Mouse (Mus musculus) heart, embryonic 15.5 days (tissue): ENCODE measurements around the gene Sel1l2. TPM values are rescaled to one million over a fixed set of nuclear protein-coding genes. Genes with fewer than 3 reads are reported as not detected.
A peak's percentile ranks its signal among the peaks of the same experiment; 100 is the strongest.

Source experiments
- ATAC-seq: fragments of 200-750 bp; cut with Nextera tagmentation; replicated peaks from 2 replicates; pipeline ENCODE4 v1.8.0; 2017; ENCODE audit warnings: low read depth, moderate TSS enrichment; ENCODE audit not compliant: insufficient number of reproducible peaks, insufficient read depth, low FRiP score
- H3K27ac ChIP-seq: fragments of 300-500 bp; sonication (generic); 2 replicates; pipeline ENCODE4 v1.5.1; 2015; ENCODE audit warnings: mild to moderate bottlenecking, inconsistent platforms
- H3K27me3 ChIP-seq: fragments of 300-500 bp; sonication (generic); 2 replicates; pipeline ENCODE4 v1.6.1; 2015; ENCODE audit warnings: inconsistent platforms
- H3K36me3 ChIP-seq: fragments of 300-500 bp; sonication (generic); 2 replicates; pipeline ENCODE4 v1.6.1; 2015; ENCODE audit warnings: mild to moderate bottlenecking, inconsistent platforms
- H3K4me1 ChIP-seq: fragments of 300-500 bp; sonication (generic); replicated peaks from 2 replicates; pipeline ENCODE4 v1.6.1; 2015; ENCODE audit warnings: inconsistent platforms
- H3K4me2 ChIP-seq: fragments of 300-500 bp; sonication (generic); 2 replicates; pipeline ENCODE4 v1.6.1; 2015; ENCODE audit warnings: inconsistent platforms, mild to moderate bottlenecking, moderate library complexity
- H3K4me3 ChIP-seq: fragments of 300-500 bp; sonication (generic); 2 replicates; pipeline ENCODE4 v1.5.1; 2015; ENCODE audit warnings: mild to moderate bottlenecking, inconsistent platforms
- H3K9ac ChIP-seq: fragments of 300-500 bp; sonication (generic); 2 replicates; pipeline ENCODE4 v1.6.1; 2015; ENCODE audit warnings: mild to moderate bottlenecking, inconsistent platforms
- H3K9me3 ChIP-seq: fragments of 300-500 bp; sonication (generic); replicated peaks from 2 replicates; pipeline ENCODE4 v1.6.1; 2016; ENCODE audit warnings: inconsistent platforms
- WGBS: fragments of 180-500 bp; shearing (Covaris S2); methylation state at CpG from one replicate; pipeline ENCODE4 v1.1.7; 2015; ENCODE audit warnings: mixed read lengths; 5-methylcytosine and 5-hydroxymethylcytosine counted together
- polyA plus RNA-seq: library from polyadenylated mRNA; unstranded; fragments of >200 nt; fragmentation: Nextera tagmentation; extraction: Ambion mirVana; gene quantifications from 2 replicates; pipeline ENCODE4 v1.2.1, GENCODE M21; 2015

The Sel1l2 gene
- polyA plus RNA-seq, 1 experiment from 2014 or later, result not detected

DNA sequence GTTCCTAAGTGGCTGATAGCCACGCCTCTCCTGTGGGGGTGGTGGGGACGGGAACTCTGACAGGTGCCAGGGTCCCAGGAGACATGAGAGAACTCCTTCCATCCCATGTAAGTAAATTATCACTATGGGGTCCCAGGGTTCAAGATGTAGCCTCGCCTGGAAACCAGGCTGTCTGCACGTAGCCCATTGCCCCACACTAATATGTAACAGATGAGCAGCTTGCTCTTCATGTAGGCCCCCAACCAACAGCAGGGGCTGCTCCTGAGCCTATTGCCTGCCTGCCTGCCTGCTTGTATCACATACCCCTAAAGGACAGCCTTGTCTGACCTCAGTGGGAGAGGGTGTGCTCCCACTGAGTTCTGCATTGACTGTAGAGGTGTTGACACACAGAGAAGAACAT is 92.4 kb downstream of the Sel1l2 start:
- no peaks in the 10 kb centered on the region for H3K36me3 ChIP-seq
- no peak overlapping the region for H3K9ac ChIP-seq
- H3K4me2 ChIP-seq, result no peak overlapping the region
- no peak for ATAC-seq
- H3K9me3 ChIP-seq, result no peaks in the 10 kb centered on the region
- no peak overlapping the region for H3K27ac ChIP-seq
- H3K4me1 ChIP-seq, result no peaks in the 10 kb centered on the region
- H3K27me3 ChIP-seq, result no peaks in the 10 kb centered on the region
- no peak overlapping the region for H3K4me3 ChIP-seq
- WGBS, result 36% methylated on average over 4 of the region's 4 CpGs

DNA sequence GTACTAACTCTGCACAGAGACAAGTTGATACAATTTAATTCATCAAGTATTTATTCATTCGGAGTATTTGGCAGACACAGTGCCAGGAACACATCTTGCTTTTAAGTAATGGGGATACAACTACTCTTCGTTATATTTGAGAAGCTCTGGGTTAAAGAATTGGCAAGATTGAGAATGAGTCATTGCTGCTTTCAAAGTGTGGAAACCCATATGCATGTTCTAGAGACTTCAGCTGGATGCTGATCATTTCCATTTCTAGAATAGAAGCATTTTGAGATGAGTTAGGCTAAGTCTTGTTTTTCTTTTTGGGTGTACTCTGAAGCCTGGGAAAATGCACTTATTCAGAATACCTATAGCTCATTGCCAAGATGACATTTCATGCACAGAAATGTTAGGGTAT is 95.7 kb downstream of the Sel1l2 start:
- Histone ChIP-seq H3K27me3 (no peaks in the 10 kb centered on the region), H3K9me3 (no peaks in the 10 kb centered on the region), H3K9ac (no peak overlapping the region), H3K36me3 (no peaks in the 10 kb centered on the region), H3K4me2 (no peak overlapping the region), H3K27ac (no peak overlapping the region), H3K4me1 (no peaks in the 10 kb centered on the region), H3K4me3 (no peak overlapping the region)
- 79% methylated on average over 2 of the region's 2 CpGs for WGBS
- no peak for ATAC-seq

DNA sequence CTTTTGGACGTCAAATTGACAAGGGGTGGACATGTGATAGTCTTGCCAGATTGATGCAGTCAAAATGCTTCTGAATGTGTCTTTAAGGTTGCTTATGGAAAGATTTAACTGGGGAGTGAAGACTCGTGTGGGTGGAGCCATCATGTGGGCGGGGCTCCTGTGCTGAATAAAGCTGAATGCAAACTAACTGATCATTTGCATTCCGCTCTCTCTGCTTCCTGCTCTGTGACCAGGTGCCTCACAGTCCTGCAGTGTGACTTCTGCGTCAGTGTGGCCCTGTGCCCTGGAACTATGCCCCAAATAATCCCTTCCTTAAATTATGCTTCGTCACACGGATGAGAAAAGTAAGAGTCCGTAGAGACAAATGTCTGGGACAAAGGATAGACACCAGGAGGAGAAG is 108.7 kb downstream of the Sel1l2 start:
- Histone ChIP-seq H3K9me3 (no peaks in the 10 kb centered on the region), H3K27ac (no peak overlapping the region), H3K9ac (no peak overlapping the region), H3K27me3 (no peaks in the 10 kb centered on the region), H3K4me3 (no peak overlapping the region), H3K4me2 (no peak overlapping the region), H3K4me1 (no peaks in the 10 kb centered on the region), H3K36me3 (no peaks in the 10 kb centered on the region)
- ATAC-seq, result no peak
- WGBS, result 61% methylated on average over 8 of the region's 8 CpGs

DNA sequence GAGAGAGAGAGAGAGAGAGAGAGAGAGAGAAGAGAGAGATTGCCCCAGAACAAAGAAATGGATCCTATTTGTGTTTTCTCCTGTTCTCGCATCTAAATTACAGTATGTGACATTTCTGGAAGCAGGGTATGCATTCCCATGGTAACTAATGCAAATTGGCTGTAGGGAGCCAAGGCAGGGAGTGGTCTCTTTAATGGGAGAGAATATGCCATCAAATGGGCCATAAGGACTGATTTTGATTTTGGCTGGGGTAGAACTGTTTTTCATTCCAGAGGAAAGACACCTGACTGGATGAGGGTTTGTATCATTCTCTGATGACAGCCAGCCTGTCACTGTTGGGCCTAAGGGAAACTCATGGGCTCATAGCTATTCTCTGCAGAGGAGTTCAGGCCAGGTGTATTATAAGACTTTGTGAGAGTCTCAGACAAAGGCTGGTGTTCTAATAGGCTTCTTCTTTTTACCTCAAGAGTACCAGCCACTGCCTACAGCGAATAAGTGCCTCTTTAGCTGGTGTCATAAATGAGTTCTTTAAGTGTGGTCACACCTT is 133.8 kb downstream of the Sel1l2 start:
- H3K9ac ChIP-seq, result no peak overlapping the region
- no peak for ATAC-seq
- 83% methylated on average over 2 of the region's 2 CpGs for WGBS
- no peaks in the 10 kb centered on the region for H3K4me1 ChIP-seq
- H3K4me3 ChIP-seq, result no peak overlapping the region
- H3K27me3 ChIP-seq, result no peaks in the 10 kb centered on the region
- H3K27ac ChIP-seq, result no peak overlapping the region
- no peaks in the 10 kb centered on the region for H3K36me3 ChIP-seq
- no peak overlapping the region for H3K4me2 ChIP-seq
- H3K9me3 ChIP-seq, result no peaks in the 10 kb centered on the region

DNA sequence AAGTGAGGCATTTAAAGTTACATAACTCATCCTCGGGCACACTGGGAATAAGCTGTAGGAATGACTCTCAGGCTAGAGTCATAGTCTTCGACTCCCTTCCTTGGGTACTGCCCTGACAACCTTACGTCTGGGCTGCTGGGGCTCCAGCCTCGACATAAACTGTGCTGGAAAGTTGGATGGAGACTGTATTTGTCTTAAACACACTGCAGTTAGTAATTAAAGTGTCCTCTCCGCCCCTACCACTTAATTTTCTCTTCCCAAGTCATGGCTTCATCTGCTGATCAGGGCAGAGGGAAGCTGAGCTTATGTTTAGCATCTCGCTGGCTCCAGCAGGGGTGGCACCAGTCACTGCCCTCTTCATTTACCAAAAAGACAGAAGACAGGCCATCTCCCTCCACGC is 135.2 kb downstream of the Sel1l2 start:
- Histone ChIP-seq H3K4me1 (no peaks in the 10 kb centered on the region), H3K9ac (no peak overlapping the region), H3K9me3 (no peaks in the 10 kb centered on the region), H3K27ac (no peak overlapping the region), H3K27me3 (no peaks in the 10 kb centered on the region), H3K4me3 (no peak overlapping the region), H3K36me3 (no peaks in the 10 kb centered on the region), H3K4me2 (no peak overlapping the region)
- no peak for ATAC-seq
- 75% methylated on average over 7 of the region's 7 CpGs for WGBS

DNA sequence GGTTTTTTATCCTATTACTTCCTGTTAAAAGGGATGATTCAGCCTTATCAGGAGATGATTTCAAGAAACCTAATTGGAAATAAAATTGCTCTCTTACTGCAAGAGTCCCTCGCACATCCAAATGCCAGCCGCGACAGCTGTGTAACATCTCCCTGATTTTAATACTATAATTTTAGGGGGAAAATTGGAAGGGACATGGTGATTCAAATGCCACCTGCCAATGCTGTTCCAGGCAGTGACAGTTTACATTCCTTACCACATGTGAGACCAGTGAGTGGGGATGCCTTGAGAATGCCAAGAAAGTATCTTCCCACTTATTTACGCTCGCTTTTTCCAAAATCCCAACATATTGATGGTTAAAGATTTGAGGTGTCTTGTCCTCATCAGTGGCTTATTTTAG is 146.4 kb downstream of the Sel1l2 start:
- Histone ChIP-seq H3K27ac (no peak overlapping the region), H3K4me2 (no peak overlapping the region), H3K27me3 (no peaks in the 10 kb centered on the region), H3K9me3 (no peaks in the 10 kb centered on the region), H3K9ac (no peak overlapping the region), H3K4me3 (no peak overlapping the region), H3K36me3 (no peaks in the 10 kb centered on the region), H3K4me1 (no peaks in the 10 kb centered on the region)
- ATAC-seq, result no peak
- WGBS, result 91% methylated on average over 5 of the region's 5 CpGs

DNA sequence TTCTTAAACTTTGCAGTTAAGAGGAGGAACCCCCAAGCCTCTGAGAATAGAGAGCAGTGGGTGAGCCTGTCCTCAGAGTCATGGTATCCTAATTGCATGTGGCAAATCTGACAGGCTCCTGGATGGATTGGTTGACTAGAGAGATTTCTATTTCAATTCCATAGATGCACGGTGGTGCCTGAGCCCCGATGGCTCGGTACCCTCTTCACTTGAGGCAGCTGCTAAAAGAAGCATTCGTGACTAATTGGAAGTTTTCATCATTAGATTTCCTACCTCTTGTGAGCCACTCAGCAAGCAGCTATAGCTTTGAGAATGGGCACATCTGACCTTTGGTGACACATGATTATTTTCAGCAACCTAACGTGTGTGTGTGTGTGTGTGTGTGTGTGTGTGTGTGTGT is 147.1 kb downstream of the Sel1l2 start:
- Histone ChIP-seq H3K36me3 (no peaks in the 10 kb centered on the region), H3K4me1 (no peaks in the 10 kb centered on the region), H3K4me3 (no peak overlapping the region), H3K9me3 (no peaks in the 10 kb centered on the region), H3K27ac (no peak overlapping the region), H3K27me3 (no peaks in the 10 kb centered on the region), H3K4me2 (no peak overlapping the region), H3K9ac (no peak overlapping the region)
- no peak for ATAC-seq
- 73% methylated on average over 5 of the region's 5 CpGs for WGBS

DNA sequence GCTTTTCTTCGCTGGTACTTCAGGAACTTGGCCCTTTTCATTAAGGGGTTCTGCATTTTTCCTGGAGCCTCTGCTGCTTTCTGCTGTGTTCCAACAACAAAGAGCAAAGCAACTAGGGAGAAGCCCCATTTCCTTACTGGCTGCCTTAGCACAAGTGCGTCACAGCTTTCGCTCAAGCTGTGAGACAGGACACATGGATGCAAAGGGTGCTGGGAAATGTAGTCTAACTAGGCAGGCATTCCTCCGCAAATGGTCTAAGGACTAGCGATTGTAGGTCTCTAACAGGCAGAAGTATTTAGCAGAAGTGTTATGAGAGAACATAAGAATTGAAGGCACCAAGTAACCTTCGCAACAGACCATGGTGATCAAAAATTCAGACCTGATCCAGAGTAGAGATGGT is 152.3 kb downstream of the Sel1l2 start:
- ATAC-seq, result no peak
- no peak overlapping the region for H3K27ac ChIP-seq
- no peaks in the 10 kb centered on the region for H3K27me3 ChIP-seq
- WGBS, result 44% methylated on average over 6 of the region's 6 CpGs
- no peak overlapping the region for H3K9ac ChIP-seq
- H3K4me3 ChIP-seq, result no peak overlapping the region
- H3K4me2 ChIP-seq, result 0 out of 2 replicates have a peak overlapping the region, but pooled peaks have one; percentile 5
- H3K9me3 ChIP-seq, result no peaks in the 10 kb centered on the region
- H3K36me3 ChIP-seq, result no peaks in the 10 kb centered on the region
- no peaks in the 10 kb centered on the region for H3K4me1 ChIP-seq

DNA sequence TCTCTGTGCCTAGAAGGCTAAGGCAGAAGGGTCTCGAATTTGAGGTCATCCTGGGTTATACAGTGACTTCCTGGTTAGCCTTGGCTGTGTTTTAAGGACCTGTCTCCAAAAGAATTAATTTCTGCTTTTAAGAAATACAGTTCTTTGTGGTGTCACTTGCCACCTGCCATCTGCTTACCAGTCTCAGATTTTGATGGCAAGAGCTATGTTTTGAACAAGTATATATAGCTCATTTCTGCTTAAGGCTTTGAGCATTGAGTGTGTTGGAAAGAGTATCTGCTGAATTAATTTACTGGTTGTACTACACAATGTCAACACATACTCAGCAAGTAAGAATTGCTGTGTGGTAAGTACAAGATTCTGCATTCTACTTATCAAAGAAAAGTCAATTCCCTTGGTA is 159.2 kb downstream of the Sel1l2 start:
- Histone ChIP-seq H3K27ac (no peak overlapping the region), H3K4me3 (no peak overlapping the region), H3K36me3 (no peaks in the 10 kb centered on the region), H3K9ac (no peak overlapping the region), H3K9me3 (no peaks in the 10 kb centered on the region), H3K4me1 (no peaks in the 10 kb centered on the region), H3K4me2 (no peak overlapping the region), H3K27me3 (no peaks in the 10 kb centered on the region)
- 57% methylated on average over 1 of the region's 1 CpGs for WGBS
- ATAC-seq, result no peak

DNA sequence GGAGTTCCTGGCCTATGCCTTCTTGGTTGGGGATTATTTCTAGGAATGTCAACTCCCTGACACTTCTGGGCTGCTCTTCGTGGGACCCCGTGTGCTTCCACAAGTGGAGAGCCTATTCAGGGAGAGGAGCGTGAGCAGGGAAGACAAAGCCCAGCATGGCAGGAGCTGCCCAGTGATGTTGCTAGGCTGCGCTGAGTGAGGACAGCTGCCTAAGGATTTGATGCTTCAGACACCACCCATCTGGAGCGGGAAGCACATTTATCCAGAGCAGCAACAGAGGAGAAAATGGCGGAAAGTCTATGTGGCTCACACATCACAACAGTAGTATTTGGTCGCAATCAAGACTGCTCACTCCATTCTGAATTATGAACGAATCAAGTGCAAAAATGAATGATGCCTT is 169.2 kb downstream of the Sel1l2 start:
- Histone ChIP-seq H3K27ac (no peak overlapping the region), H3K9me3 (no peaks in the 10 kb centered on the region), H3K36me3 (no peaks in the 10 kb centered on the region), H3K9ac (no peak overlapping the region), H3K4me3 (no peak overlapping the region), H3K4me2 (no peak overlapping the region), H3K4me1 (no peaks in the 10 kb centered on the region), H3K27me3 (no peaks in the 10 kb centered on the region)
- ATAC-seq, result no peak
- WGBS, result 57% methylated on average over 8 of the region's 8 CpGs

DNA sequence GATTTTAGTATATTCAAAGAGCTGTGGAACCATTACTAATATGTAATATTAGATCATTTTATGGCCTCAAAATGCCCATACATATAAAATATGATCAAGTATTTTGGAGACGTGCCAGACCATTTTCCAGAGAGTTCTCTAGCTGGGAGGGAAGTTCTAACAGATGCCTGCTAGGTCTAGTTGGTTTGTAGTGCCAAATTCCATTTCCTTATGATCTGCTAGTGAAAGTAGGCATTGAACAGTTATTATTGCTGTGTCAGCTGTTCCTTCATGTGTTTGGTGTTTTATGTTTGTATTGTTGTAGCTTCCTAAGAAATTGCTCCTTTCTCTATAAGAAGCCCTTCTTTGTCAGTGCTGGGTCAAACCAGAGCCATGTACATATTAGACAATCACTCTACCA is 173.5 kb downstream of the Sel1l2 start:
- WGBS, result 57% methylated on average over 1 of the region's 1 CpGs
- H3K27ac ChIP-seq, result no peak overlapping the region
- H3K27me3 ChIP-seq, result no peaks in the 10 kb centered on the region
- H3K4me2 ChIP-seq, result no peak overlapping the region
- no peaks in the 10 kb centered on the region for H3K9me3 ChIP-seq
- no peak overlapping the region for H3K9ac ChIP-seq
- no peak for ATAC-seq
- H3K36me3 ChIP-seq, result no peaks in the 10 kb centered on the region
- H3K4me1 ChIP-seq, result no peaks in the 10 kb centered on the region
- H3K4me3 ChIP-seq, result no peak overlapping the region

DNA sequence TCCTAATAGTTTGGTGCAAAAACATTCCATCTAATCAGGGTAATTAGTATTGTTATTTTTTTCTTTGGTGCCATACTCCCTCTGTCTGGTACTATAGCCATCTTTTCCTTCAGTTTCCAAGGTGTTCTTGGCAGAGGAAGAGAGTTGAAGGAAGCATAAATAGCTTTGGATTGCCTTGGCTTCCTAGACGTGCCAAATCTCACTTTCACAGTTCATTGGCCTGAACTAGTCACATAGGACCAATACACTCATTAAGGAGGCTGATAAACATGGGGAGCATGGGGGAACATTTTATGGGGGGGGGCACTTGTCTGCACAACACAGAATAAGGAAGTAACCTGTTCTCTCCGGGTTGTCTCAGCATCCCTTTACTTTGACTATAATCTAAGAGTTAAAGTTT is 174.1 kb downstream of the Sel1l2 start:
- H3K9me3 ChIP-seq, result no peaks in the 10 kb centered on the region
- H3K27me3 ChIP-seq, result no peaks in the 10 kb centered on the region
- WGBS, result 76% methylated on average over 2 of the region's 2 CpGs
- no peak overlapping the region for H3K27ac ChIP-seq
- H3K4me2 ChIP-seq, result no peak overlapping the region
- H3K4me1 ChIP-seq, result no peaks in the 10 kb centered on the region
- H3K36me3 ChIP-seq, result no peaks in the 10 kb centered on the region
- no peak overlapping the region for H3K4me3 ChIP-seq
- no peak overlapping the region for H3K9ac ChIP-seq
- ATAC-seq, result no peak
